ENCODE assay signal across 11 mouse cellular contexts in genomic region chr17:63690829-63691689, GRCm38 (mm10).
"Had no signal": no experiment of that assay in that cellular context is flagged by ENCODE, and none has a peak within 500 bp of the region (broad histone marks: within the 10 kb centered on the region; RNA-seq: fewer than 3 reads in every experiment).

No protein-coding gene starts in this region.

- H3K4me1 ChIP-seq: liver, embryonic 13.5 days; midbrain, embryonic 13.5 days had no signal

- H3K36me3 ChIP-seq: limb, embryonic 12.5 days; liver, embryonic 13.5 days; midbrain, embryonic 13.5 days had no signal

- H3K9me3 ChIP-seq: limb, embryonic 12.5 days; liver, embryonic 13.5 days; midbrain, embryonic 13.5 days had no signal

- ATAC-seq: intestine, postnatal 0 days; liver, postnatal 0 days; midbrain, embryonic 13.5 days had no signal

- DNase-seq: kidney, postnatal 14 days; liver; liver, embryonic 13.5 days; liver, postnatal 0 days; right cerebral cortex, postnatal 25 days; thymus, adult 18-20 months; thymus, postnatal 14 days had no signal

- H3K27ac ChIP-seq: layer of hippocampus, adult 2 months; limb, embryonic 12.5 days; liver, embryonic 13.5 days; midbrain, embryonic 13.5 days had no signal

- H3K4me2 ChIP-seq: limb, embryonic 12.5 days; liver, embryonic 13.5 days; midbrain, embryonic 13.5 days had no signal

- H3K9ac ChIP-seq: limb, embryonic 12.5 days; liver, embryonic 13.5 days; liver, postnatal 0 days; midbrain, embryonic 13.5 days had no signal

- H3K27me3 ChIP-seq: limb, embryonic 12.5 days; liver, embryonic 13.5 days; midbrain, embryonic 13.5 days had no signal

- H3K4me3 ChIP-seq: layer of hippocampus, adult 2 months; limb, embryonic 12.5 days; liver, embryonic 13.5 days; midbrain, embryonic 13.5 days had no signal
